Mouse (Mus musculus): ENCODE measurements at regions not wholly inside any gene's neighbourhood (a gene's known extent, or its start where the extent isn't known, plus 50 kb on each side); places are given as distances from the start of the nearest gene placed in this dataset. TPM values are rescaled to one million over a fixed set of nuclear protein-coding genes. Genes with fewer than 3 reads are reported as not detected.

Small RNAs in the stretch of these regions (microRNA-seq; reads per million reads assigned to microRNA genes)
- not detected for gene Gm44377

All from kidney, embryonic 16.5 days (tissue).